Mouse (Mus musculus): Measurements from ENCODE around the gene Irx3.

The Irx3 gene

DNA sequence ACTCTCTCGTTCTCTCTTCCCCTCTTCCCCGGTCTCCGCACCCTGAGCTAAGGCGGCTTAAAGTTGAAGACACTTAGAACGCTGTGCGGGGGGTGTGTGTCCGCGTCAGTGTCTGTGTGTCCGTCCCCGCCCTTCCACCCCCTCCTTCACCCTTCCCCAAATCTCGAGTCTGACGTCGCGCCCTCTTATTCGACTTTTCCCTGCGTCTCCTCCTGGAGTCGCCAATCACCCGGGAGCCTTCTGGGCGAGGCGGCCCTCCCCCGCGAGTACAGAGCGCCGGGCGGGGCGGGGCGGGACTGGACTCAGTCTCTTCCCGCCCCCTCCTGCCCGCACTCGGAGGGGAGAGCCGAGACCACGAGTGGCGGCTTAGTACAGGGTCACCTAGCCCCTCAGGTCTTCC is at the start of gene Irx3:
Gene Irx3 (minus strand): TSS at position 229 of the 400 bp plus-strand sequence.
- DNase-seq, result peak; percentile 90 to 92

- peak; percentile 50 to 64 for DNase-seq
Observed at GRCm38 (mm10) chr8:91851359-91851758, 49.5 kb upstream of the Irx3 start.

DNA sequence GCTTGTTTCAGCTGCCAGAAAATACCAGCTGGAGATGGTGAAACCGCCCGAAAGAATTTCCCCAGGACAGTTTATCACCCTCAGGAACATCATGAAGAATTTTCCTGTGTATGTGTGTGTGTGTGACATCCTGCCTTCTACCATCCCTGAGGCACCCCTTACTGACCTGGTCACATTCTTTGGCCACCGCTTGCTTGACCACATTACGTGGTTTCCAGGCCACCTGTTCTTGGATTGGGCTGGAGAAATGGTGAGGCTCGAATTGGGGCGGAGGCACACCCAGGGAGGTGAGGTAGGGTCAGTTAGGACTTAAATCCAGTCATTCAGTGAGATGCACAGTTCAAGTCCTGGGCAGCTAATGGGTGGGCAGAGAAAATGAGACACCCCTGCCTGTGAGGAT is 48.1 kb upstream of the Irx3 start:
- DNase-seq, result no peak

GRCm38 (mm10) chr8:91849529-91849928 is 47.7 kb upstream of the Irx3 start:
- peak; percentile 38 to 67 for DNase-seq

- no peak for DNase-seq
Observed at GRCm38 (mm10) chr8:91845641-91846040, 43.8 kb upstream of the Irx3 start.

DNA sequence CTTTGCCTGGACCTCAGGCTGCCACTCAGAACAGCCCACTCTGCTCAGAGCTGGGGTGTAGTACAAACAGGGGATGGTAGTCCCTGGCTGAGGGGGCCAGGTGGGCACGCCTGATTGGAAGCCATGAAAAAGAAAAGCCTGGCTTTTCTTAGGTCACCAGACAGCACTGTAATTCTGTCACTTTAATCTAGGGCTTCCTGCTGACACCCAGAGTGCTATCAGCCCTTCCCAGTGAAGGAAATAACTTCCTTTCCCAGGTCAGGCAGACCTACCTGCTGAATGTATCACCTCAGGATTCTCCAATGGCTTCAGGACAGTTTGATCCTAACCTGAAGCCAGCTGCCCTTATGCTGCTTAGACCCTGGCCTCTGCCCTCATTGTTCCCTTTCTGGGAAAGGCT is 35.3 kb upstream of the Irx3 start:
- DNase-seq, result no peak

DNA sequence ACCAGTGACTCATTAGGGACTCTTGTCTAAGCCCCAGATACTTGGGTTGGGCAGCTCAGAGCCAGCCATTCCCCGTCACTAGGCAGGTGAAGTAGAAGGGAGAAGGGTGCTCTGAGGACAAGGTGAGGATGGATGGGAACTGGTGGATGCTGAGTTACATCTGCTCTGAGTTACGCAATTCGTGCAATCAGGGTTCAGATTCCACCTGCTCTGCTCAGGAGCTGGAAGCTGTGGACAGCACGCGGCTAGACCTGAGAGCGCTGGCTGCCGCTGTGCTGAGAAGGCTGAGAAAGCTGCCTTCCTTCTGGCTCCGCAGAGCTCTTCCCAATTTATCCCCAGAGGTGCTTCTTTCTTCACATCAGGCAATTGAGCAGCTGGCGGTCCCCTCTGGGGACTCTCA is 34.8 kb upstream of the Irx3 start:
- DNase-seq, result peak in 1 of 2 experiments; percentile 25

DNA sequence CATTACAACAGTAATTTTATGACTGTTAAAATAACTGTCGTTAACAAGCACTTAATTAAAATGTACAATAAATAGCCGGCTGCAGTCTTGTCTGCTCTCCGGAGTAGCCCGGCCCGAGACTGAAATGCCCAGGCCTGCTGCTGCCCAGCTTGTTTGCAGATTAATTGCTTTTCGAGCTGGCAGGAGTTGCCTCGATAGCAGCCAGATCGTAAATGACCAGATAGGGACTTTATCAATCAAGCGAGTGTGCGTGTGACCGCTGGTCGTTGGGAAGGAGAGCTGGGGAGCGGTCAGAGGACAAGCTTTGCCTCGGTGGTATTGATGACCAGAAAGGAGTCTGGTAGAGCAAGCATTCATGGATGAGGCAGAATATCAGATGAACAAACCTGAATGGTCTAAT is 25.8 kb upstream of the Irx3 start:
- no peak for DNase-seq

DNA sequence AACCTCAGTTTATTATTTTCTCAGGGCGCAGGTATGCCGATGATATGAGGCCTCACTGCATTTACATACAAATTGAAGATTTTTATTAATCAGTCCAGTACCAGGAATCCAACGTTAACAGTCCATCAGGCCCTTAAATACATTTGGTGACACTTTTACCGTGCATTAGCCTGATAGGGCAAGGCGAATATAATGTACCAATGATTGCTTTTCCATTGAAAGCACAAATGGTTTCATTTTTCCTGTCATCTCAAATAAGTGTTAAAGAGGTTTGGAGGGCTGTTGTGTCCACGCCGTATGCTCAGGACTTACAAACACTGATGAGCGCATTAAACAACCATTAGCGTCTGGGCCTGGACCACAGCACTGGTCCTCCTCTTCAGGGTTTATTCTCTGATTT is 25.3 kb upstream of the Irx3 start:
- no peak for DNase-seq

GRCm38 (mm10) chr8:91823357-91823756 is 21.5 kb upstream of the Irx3 start:
- no peak for DNase-seq

DNA sequence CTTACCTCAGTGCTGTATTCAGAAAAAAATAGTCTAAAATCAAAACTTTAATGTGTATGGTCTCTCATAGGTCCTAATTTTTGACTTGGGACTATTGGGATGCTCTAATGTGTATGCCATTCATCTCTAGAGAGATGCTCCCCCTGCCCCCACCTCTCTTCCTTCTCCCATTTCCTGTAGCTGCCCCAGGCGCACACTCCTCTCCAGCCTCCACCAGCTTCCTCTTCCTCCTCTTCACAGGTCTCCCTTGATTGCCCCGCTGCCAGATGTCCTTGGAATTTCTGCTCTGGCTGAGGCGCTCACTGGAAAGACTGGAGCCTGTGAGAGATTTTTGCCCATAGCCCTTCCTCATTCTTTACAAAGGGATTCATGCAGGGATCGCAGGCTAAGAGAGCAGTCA is 20.9 kb upstream of the Irx3 start:
- peak in 1 of 2 experiments; percentile 37 for DNase-seq

GRCm38 (mm10) chr8:91821976-91822375 is 20.1 kb upstream of the Irx3 start:
- DNase-seq, result no peak

DNA sequence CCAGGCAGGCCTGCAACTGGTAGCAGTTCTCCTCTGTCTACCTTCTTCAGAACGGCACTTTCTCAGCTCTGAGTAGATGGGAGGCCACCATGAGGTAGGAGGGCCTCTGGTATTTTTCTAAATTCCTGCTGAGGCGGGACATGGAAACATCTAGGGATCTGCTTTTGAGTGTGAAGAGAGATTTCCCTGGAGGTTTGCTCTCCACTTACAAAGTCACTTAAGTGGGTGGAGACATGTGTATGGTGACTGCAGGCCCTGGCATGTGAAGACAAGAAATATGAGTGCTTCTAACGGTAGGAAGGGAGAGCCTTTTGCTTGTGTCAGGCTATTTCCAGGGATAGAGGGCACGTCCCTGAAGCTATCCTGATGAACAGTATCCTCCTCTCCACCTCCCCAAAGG is 17.9 kb upstream of the Irx3 start:
- no peak for DNase-seq

DNA sequence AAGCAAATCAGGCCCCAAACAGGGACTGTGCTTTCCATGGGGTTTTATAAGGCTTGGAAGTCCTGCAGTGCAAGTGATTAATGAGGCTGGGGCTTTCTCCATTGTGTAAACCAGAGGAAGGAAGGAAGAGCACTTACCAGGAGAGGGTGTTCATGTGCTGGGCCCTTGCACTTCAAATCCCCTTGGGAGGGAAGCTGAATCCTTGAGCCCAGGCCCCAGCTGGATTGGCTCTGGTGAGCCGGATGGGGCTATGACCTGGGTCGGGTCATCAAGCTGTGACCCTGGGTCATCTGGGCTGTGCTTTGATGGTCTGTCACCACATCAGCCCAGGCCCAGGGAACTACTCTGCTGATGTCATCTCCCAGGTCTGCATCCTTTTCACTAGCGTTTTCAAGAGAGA is 16.9 kb upstream of the Irx3 start:
- peak; percentile 80 to 87 for DNase-seq

DNA sequence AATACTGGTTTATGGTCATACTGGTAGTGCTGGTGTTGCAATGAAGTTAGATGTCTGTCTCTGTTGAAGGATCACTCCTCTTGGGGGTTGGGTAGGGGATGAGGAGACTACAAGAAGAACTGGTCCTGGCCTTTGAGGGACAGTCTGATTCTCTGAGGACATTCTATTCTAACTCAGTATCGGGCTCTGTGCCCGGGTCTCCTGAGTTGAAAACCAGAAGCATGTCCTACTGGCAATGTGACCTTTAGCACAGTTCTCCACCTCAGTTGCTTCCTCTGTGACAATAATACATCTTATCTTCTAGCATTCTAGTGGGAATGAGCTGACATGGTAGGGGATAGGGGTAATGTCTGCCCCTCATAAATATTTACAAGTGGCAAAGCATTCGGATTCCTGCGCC is 12.2 kb upstream of the Irx3 start:
- peak in 1 of 2 experiments; percentile 17 for DNase-seq

GRCm38 (mm10) chr8:91806720-91807241 is 4.9 kb upstream of the Irx3 start:
- peak; percentile 57 to 64 for DNase-seq

DNA sequence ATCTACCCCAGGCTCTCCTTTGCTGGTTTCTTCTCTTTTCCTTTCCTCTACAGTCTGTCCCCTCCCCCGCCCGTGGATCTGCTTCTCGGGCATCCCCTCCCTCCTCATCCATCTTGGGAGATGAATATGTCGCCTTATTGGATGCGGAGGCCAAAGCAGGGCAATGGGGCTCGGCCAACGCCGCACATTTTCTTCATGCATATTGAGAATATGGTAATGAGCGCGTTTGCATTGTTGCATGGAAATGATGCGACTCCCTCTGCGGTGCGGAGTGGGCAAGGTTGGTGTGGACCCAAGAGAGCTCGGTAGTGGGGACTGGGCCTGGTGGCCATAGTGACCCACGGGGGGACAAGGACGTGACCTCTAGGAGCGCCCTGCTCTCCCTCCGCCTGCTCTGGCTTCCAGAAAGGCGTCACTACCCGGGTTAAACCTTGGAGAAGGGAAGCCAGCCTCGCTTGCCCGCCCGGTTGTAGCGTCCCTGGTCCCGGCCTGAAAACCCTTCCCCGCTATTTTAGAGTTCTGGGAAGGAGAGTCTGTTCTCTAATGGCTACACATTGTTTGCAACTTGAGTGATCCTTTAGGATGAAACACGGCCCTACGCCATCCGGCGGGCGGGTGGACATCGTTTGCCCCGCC is 4.3 kb upstream of the Irx3 start:
- peak in 1 of 2 experiments; percentile 31 for DNase-seq

DNA sequence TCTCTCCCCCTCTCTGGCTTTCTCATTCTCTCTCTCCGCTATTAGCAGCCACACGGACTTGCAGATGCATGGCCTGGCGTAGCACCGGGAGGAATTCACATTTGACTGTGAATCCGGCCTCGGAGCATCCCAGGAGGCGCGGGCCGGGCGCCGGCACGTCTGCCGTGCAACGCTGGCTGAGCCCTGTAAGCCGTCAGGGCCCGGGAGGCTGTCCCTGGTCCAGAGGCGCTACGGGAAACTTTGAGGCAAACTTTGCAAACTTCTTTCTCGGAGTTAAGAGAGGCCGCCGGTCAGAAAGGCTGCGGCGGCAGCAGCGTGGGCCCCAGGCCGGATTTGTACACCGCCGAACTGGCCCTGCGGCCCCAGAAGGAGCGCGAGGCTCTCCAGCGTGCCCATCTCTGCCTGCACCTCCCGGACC is 3.4 kb upstream of the Irx3 start:
- peak in 1 of 2 experiments; percentile 59 for DNase-seq

GRCm38 (mm10) chr8:91804403-91805253 is 2.8 kb upstream of the Irx3 start:
- DNase-seq, result peak; percentile 52 to 72

DNA sequence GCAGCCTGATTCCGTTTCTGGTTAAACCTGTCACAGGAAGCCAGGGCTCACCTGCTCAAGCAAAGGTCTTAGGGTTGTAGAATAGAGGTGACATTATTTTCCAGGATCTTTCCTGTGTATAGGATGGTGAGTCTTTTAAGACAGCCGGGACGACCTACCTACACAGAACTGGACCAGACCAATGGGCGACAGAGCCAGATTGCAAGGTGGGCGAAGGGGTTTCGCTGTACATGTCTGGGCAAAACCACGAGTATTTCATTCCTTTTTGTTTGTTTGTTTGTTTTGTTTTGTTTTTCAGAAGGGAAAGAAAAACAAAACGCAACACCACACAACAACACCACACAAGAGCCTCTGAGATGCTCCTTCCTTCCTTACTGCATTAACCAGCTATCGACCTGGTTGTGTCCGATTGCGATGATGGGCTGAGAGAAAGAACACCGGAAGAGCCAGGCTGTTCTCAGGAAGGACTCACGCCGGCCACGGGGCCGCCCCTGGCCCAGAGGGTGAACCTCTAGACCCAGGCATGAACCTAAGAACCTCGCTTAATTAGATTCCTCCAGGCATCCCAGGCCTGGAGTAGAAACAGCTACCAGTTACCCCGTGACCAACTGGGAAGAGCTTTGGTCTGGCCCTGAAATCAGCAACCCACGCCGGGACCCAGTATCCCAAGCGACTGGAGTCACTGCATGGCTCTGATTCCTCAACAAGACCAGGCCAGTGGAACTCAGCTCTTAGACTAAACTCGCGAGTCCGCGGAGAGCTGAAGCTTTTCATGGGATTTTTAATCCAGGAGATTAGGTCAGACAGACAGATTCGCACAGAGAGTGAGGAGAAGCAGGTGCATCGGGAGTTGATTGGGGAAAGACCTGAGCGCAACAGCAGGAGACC is 1.9 kb upstream of the Irx3 start:
- DNase-seq, result peak in 1 of 2 experiments; percentile 10

DNA sequence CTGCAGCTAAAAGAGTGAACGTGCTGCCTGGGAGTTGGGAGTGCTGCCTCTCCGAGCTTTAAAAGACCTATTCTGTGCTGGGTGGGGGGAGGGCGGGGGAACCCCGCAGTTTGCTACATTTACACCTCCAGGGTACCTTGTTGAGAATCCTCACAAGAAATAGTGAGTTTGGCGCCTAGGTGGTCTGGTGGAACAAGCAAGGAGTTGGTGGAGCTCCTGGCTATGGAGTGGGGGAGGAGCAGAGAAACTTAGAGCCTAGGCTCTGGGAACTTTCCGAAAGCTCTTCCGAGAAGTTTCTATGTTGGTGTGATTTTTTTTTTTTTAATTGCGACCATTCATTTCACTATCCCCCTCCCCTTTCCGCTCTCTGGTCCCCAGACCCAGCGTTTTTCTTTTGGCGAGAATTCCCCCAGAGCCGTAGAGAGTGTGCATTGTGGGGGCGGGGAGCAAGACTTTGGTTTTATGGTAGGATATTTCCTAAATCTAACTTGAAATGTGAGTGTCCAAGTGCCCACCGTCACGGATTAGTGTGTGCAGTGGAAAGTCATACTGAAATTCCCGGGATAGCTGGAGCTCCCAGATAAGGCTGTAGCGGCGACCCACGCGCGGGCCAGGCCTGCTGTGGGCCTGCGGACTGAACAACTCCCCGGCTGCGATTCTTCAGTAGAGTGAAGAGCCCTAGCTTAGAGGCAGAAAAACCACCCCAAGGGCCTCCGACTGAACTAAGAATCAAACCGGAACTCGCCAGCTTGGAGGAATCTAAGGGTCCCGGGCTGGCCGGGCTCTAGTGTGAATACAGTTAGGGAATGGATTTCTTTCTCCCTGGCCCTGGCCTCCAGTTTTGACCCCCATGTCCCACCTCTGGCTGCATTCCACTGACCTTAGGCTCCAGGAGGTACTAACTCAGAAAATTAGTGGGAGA is 795 bp upstream of the Irx3 start:
- DNase-seq, result peak in 1 of 2 experiments; percentile 18

All from kidney, postnatal 36 days (tissue).